Mouse (Mus musculus) bone marrow, adult 2 months (tissue): ENCODE results near the gene Mmrn1. TPM values are rescaled to one million over a fixed set of nuclear protein-coding genes. Genes with fewer than 3 reads are reported as not detected.
"Not testable (repeated sequence)": the region's sequence is repeated elsewhere in the genome, so short reads cannot be mapped to it uniquely, and the experiment has no call there.

ENCODE experiments used
- H3K27ac ChIP-seq: fragments of 200-500 bp; 2 replicates; pipeline ENCODE4 v1.5.1; 2012; ENCODE audit warnings: low read depth, mild to moderate bottlenecking, control low read depth, inconsistent platforms, low read length; ENCODE audit not compliant: control insufficient read depth, poor library complexity, insufficient read depth
- H3K4me1 ChIP-seq: fragments of 200-500 bp; 2 replicates; pipeline ENCODE4 v1.6.1; 2011; ENCODE audit warnings: low read length; ENCODE audit not compliant: control insufficient read depth, insufficient read depth
- H3K4me3 ChIP-seq: fragments of 200-500 bp; replicated peaks from 2 replicates; pipeline ENCODE3; 2011; ENCODE audit warnings: mild to moderate bottlenecking, low read depth, low read length, control low read depth; ENCODE audit not compliant: control insufficient read depth
- CTCF ChIP-seq: fragments of 200-500 bp; IDR thresholded peaks from 2 replicates; pipeline ENCODE4 v1.5.1; 2011; ENCODE audit warnings: low read length, control low read depth; ENCODE audit not compliant: control insufficient read depth, insufficient read depth
- POLR2A ChIP-seq: fragments of 200-500 bp; IDR thresholded peaks from 2 replicates; pipeline ENCODE4 v1.6.1; 2011; ENCODE audit warnings: low read depth, mild to moderate bottlenecking, control low read depth, low read length, borderline replicate concordance; ENCODE audit not compliant: control insufficient read depth
- WGBS: fragments of 180-500 bp; shearing (Covaris S2); methylation state at CpG from one replicate; pipeline ENCODE4 v1.1.7; 2018; 5-methylcytosine and 5-hydroxymethylcytosine counted together
- polyA plus RNA-seq: library from polyadenylated mRNA; stranded (reverse); fragments of >200 nt; gene quantifications from 2 replicates; pipeline ENCODE4 v1.2.4, GENCODE M21; 2011; ENCODE audit warnings: low replicate concordance; ENCODE audit not compliant: missing spikeins, insufficient read depth, insufficient read length

The Mmrn1 gene
- 5.3 and 5.4 TPM in 2 replicates for polyA plus RNA-seq

GRCm38 (mm10) chr6:60924676-60925075 is at the start of gene Mmrn1:
Gene Mmrn1 (plus strand): TSS chr6:60924976.
- H3K27ac ChIP-seq, H3K4me3 ChIP-seq, H3K4me1 ChIP-seq: not testable (repeated sequence)
- 92% methylated on average over 20 of the region's 20 CpGs for WGBS

GRCm38 (mm10) chr6:60880362-60880761 is 44.4 kb upstream of the Mmrn1 start:
- WGBS = 75% methylated on average over 7 of the region's 7 CpGs
- H3K4me1 ChIP-seq = no peaks in the 10 kb centered on the region

GRCm38 (mm10) chr6:60881534-60881933 is 43.2 kb upstream of the Mmrn1 start:
- WGBS = 51% methylated on average over 2 of the region's 2 CpGs
- H3K4me1 ChIP-seq = no peaks in the 10 kb centered on the region
- TF ChIP-seq POLR2A = no peak
- TF ChIP-seq CTCF = no peak
- H3K4me3 ChIP-seq = no peak overlapping the region
- no peak overlapping the region for H3K27ac ChIP-seq

More at GRCm38 (mm10) chr6:60880362-60880761, 44.4 kb upstream of the Mmrn1 start:
- no peak overlapping the region for H3K4me3 ChIP-seq
- no peak for TF ChIP-seq CTCF
- no peak for TF ChIP-seq POLR2A
- no peak overlapping the region for H3K27ac ChIP-seq

GRCm38 (mm10) chr6:60907272-60907671 is 17.5 kb upstream of the Mmrn1 start:
- TF ChIP-seq POLR2A (no peak), CTCF (no peak)

GRCm38 (mm10) chr6:60931364-60931763 is 6.6 kb downstream of the Mmrn1 start:
- H3K4me3 ChIP-seq = no peak overlapping the region
- H3K27ac ChIP-seq = no peak overlapping the region
- no peaks in the 10 kb centered on the region for H3K4me1 ChIP-seq
- TF ChIP-seq POLR2A (no peak), CTCF (0 out of 2 replicates have a peak, but pooled peaks have one; percentile 8)

More at GRCm38 (mm10) chr6:60907272-60907671, 17.5 kb upstream of the Mmrn1 start:
- Histone ChIP-seq H3K4me3 (no peak overlapping the region), H3K4me1 (no peaks in the 10 kb centered on the region), H3K27ac (no peak overlapping the region)
- 71% methylated on average over 2 of the region's 2 CpGs for WGBS

GRCm38 (mm10) chr6:60934835-60935234 is 10.1 kb downstream of the Mmrn1 start:
- no peak overlapping the region for H3K4me3 ChIP-seq
- no peak for TF ChIP-seq CTCF
- no peak for TF ChIP-seq POLR2A
- no peak overlapping the region for H3K27ac ChIP-seq
- H3K4me1 ChIP-seq = no peaks in the 10 kb centered on the region; the same call in 1 of the 2 replicates
- WGBS = 52% methylated on average over 4 of the region's 4 CpGs

GRCm38 (mm10) chr6:60935448-60936130 is 10.8 kb downstream of the Mmrn1 start:
- TF ChIP-seq CTCF = no peak
- H3K27ac ChIP-seq = peak overlapping the region; percentile 76; the same call in 1 of the 2 replicates

GRCm38 (mm10) chr6:60944178-60944577 is 19.4 kb downstream of the Mmrn1 start:
- 3% methylated on average over 7 of the region's 7 CpGs for WGBS
- Histone ChIP-seq H3K4me3 (no peak overlapping the region), H3K27ac (no peak overlapping the region), H3K4me1 (no peaks in the 10 kb centered on the region; the same call in 1 of the 2 replicates)
- TF ChIP-seq POLR2A (no peak), CTCF (no peak)

More at GRCm38 (mm10) chr6:60935448-60936130, 10.8 kb downstream of the Mmrn1 start:
- Histone ChIP-seq H3K4me1 (no peaks in the 10 kb centered on the region; the same call in 1 of the 2 replicates), H3K4me3 (no peak overlapping the region)
- 37% methylated on average over 4 of the region's 4 CpGs for WGBS
